Mouse (Mus musculus) liver, postnatal 0 days (tissue): Measurements from ENCODE around the gene Pik3c2g.

Experiments used
- CTCF ChIP-seq: sonication (generic); IDR thresholded peaks from 2 replicates; pipeline ENCODE4 v1.5.1; 2016; ENCODE audit warnings: antibody characterized with exemption, low read depth
- EP300 ChIP-seq: IDR thresholded peaks from 2 replicates; pipeline ENCODE4 v1.6.1; 2016; ENCODE audit warnings: antibody characterized with exemption, low read depth, mild to moderate bottlenecking

GRCm38 (mm10) chr6:139719639-139720221, 132.7 kb downstream of the Pik3c2g start:
- TF ChIP-seq CTCF (no peak), EP300 (no peak)
